Mouse (Mus musculus): Measurements from ENCODE around the gene Zfp541. TPM values are rescaled to one million over a fixed set of nuclear protein-coding genes. Genes with fewer than 3 reads are reported as not detected.
A peak's percentile ranks its signal among the peaks of the same experiment; 100 is the strongest.

The Zfp541 gene
- polyA plus RNA-seq, 1 experiment from 2014 or later, result not detected

DNA sequence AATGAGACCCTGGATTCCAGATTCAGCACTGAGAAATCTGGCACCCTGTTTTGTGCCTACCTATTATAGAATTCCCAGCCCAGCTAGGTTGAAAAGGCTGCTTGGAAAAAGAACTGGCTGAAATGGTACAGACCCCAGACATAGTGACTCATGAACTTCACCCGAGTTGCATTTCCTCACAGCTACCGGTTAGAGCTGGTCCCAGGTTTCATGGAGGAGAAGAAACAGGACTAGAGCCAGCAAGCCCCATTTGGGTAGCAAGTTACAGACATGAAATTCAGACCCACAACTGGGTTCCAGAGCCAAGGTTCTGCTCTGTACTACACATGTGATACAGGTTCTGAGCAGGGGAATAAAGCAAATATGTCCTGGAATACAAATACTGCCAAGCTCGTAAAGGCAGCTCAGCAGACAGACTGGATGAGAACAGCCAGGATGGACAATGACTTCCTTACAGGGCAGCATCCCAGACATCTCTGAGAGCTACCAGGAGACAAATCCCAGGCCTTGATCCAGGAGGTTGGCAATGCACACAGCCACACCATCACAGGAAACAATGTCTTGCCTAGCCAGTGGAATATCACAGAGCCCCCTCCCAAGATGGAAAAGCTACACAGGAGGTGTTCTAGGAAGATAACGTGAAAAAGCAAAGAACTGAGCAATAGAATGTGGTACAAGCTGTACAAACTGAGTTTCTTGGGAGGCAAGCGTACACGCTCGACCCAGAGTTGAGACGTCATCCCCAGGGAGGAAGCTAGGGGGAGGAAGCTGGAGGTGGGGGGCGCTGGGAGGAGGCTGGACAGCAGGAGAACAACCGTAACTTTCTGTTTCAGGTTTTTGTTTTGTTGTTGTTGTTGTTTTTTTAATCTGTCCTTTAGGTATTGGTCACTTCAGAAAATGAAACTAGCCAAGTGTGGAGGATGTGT, 18.5 kb upstream of the Zfp541 start:
- no peak overlapping the region for H3K9ac ChIP-seq (ENCODE audit: low read length)
- no peaks in the 10 kb centered on the region for H3K36me3 ChIP-seq (ENCODE audit: control insufficient read depth, insufficient read depth)
- no peak for ATAC-seq (replicated peaks; ENCODE audit: extremely low read depth, insufficient read depth, low FRiP score)
- no peaks in the 10 kb centered on the region for H3K9me3 ChIP-seq (replicated peaks; ENCODE audit: control insufficient read depth, low read length)
- peak overlapping the region; percentile 46; the same call in 1 of the 2 replicates for H3K27ac ChIP-seq (ENCODE audit: low read length)
- H3K4me2 ChIP-seq (ENCODE audit: low read depth, low read length), result peak overlapping the region; percentile 8
- 65% methylated on average over 10 of the region's 10 CpGs for WGBS
- H3K4me1 ChIP-seq (ENCODE audit: control insufficient read depth, insufficient read depth, low read length), result peaks cover 24% of the 10 kb centered on the region
- H3K4me3 ChIP-seq (ENCODE audit: low read length), result no peak overlapping the region
- H3K27me3 ChIP-seq (ENCODE audit: control insufficient read depth, insufficient read depth, low read length), result no peaks in the 10 kb centered on the region

DNA sequence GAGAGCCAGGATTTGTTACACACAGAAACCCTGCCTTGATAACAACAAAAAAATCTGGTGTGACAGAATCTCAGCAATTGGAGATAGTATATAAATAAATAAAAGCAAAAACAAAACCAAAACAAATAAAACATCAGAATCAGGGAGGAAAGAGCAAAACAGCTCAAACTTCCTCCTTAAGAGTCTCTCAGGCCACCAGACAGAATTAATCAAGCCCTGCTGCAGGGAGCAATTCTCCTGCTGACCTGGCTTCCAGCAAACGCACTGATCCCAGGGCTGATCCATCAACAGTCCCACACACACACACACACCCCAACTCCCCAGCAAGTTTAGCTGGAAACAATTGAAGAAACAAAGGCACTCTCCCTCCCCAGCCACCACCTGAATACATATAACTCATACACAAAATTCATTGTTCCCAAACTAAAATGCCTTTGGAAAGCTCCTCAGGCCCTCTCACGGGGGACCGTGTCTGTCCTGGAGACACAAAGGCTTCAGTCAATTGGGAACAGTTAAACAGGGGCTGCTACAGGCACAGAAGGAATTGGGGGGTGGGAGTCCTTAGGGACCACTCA, 17.7 kb upstream of the Zfp541 start:
- peaks cover 25% of the 10 kb centered on the region for H3K4me1 ChIP-seq (ENCODE audit: control insufficient read depth, insufficient read depth, low read length)
- WGBS, result 45% methylated on average over 3 of the region's 3 CpGs
- peak overlapping the region; percentile 8 for H3K4me2 ChIP-seq (ENCODE audit: low read depth, low read length)
- H3K9me3 ChIP-seq (replicated peaks; ENCODE audit: control insufficient read depth, low read length), result no peaks in the 10 kb centered on the region
- H3K36me3 ChIP-seq (ENCODE audit: control insufficient read depth, insufficient read depth), result no peaks in the 10 kb centered on the region
- H3K27me3 ChIP-seq (ENCODE audit: control insufficient read depth, insufficient read depth, low read length), result no peaks in the 10 kb centered on the region
- H3K4me3 ChIP-seq (ENCODE audit: low read length), result no peak overlapping the region
- peak overlapping the region; percentile 24; the same call in 1 of the 2 replicates for H3K9ac ChIP-seq (ENCODE audit: low read length)
- no peak for ATAC-seq (replicated peaks; ENCODE audit: extremely low read depth, insufficient read depth, low FRiP score)
- peak overlapping the region; percentile 46 for H3K27ac ChIP-seq (ENCODE audit: low read length)

- Histone ChIP-seq H3K27ac (ENCODE audit: low read length) (peak overlapping the region; percentile 34), H3K4me2 (ENCODE audit: low read depth, low read length) (no peak overlapping the region), H3K27me3 (ENCODE audit: control insufficient read depth, insufficient read depth, low read length) (no peaks in the 10 kb centered on the region), H3K4me3 (ENCODE audit: low read length) (no peak overlapping the region), H3K4me1 (ENCODE audit: control insufficient read depth, insufficient read depth, low read length) (peaks cover 31% of the 10 kb centered on the region), H3K36me3 (ENCODE audit: control insufficient read depth, insufficient read depth) (no peaks in the 10 kb centered on the region), H3K9ac (ENCODE audit: low read length) (no peak overlapping the region), H3K9me3 (replicated peaks; ENCODE audit: control insufficient read depth, low read length) (no peaks in the 10 kb centered on the region)
- ATAC-seq (replicated peaks; ENCODE audit: extremely low read depth, insufficient read depth, low FRiP score), result no peak
- WGBS, result 40% methylated on average over 5 of the region's 5 CpGs
These were observed 17.1 kb upstream of the Zfp541 start for GRCm38 (mm10) chr7:16044531-16044930.

GRCm38 (mm10) chr7:16045538-16045937, 16.1 kb upstream of the Zfp541 start:
- Histone ChIP-seq H3K9me3 (replicated peaks; ENCODE audit: control insufficient read depth, low read length) (no peaks in the 10 kb centered on the region), H3K4me3 (ENCODE audit: low read length) (peak overlapping the region; percentile 67), H3K9ac (ENCODE audit: low read length) (no peak overlapping the region; the same call in 1 of the 2 replicates), H3K36me3 (ENCODE audit: control insufficient read depth, insufficient read depth) (no peaks in the 10 kb centered on the region), H3K4me2 (ENCODE audit: low read depth, low read length) (peak overlapping the region; percentile 83), H3K27ac (ENCODE audit: low read length) (peak overlapping the region; percentile 87), H3K27me3 (ENCODE audit: control insufficient read depth, insufficient read depth, low read length) (no peaks in the 10 kb centered on the region), H3K4me1 (ENCODE audit: control insufficient read depth, insufficient read depth, low read length) (peaks cover 39% of the 10 kb centered on the region)
- ATAC-seq (replicated peaks; ENCODE audit: extremely low read depth, insufficient read depth, low FRiP score), result no peak
- 44% methylated on average over 2 of the region's 2 CpGs for WGBS

GRCm38 (mm10) chr7:16046101-16046480, 15.5 kb upstream of the Zfp541 start:
- Histone ChIP-seq H3K9me3 (replicated peaks; ENCODE audit: control insufficient read depth, low read length) (no peaks in the 10 kb centered on the region), H3K4me2 (ENCODE audit: low read depth, low read length) (peak overlapping the region; percentile 83), H3K9ac (ENCODE audit: low read length) (peak overlapping the region; percentile 87), H3K27ac (ENCODE audit: low read length) (peak overlapping the region; percentile 87), H3K4me3 (ENCODE audit: low read length) (peak overlapping the region; percentile 67), H3K36me3 (ENCODE audit: control insufficient read depth, insufficient read depth) (no peaks in the 10 kb centered on the region), H3K27me3 (ENCODE audit: control insufficient read depth, insufficient read depth, low read length) (no peaks in the 10 kb centered on the region), H3K4me1 (ENCODE audit: control insufficient read depth, insufficient read depth, low read length) (peaks cover 39% of the 10 kb centered on the region)
- ATAC-seq (replicated peaks; ENCODE audit: extremely low read depth, insufficient read depth, low FRiP score), result peak; percentile 24
- 2% methylated on average over 7 of the region's 7 CpGs for WGBS

DNA sequence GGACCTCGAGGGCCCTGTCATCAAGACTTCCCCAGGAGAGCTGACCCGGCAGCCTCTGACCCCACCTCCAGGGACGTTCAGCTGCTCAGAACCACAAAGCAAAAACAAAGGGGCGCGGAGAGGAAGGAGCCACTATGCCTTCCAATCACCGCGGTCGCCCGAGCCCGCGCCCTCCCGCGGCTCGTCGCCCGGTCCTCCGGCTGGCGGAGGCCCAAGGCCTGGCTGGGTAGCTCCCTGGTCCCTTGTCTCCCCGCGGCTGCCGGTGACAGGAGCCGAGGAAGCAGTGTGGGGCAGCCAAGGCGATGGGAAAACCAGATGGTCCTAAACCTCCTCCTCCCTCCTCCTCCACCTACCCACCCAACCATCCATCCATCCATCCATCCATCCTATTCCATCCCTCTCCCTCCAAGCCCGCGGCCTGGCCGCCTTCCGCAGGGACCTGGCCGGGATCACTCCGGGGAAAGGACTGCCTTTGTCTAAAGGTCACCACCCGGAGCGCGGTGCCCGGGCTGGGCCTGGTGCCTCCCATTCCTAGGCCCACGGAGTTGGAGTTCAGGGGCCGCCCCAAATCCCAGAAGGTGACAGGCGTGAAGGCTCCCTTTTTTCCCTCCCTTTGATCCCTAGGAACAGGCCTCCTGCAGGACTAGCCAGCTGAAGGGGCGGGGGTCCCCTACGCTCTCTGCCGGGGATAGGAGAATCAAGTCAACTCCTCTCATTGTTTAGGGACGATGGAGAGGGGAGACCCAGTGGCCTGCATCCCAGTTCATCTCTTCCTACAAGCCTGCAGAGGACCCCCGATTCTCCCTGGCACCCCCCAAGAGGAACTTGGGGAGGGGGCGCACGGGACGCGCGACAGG, 14.9 kb upstream of the Zfp541 start:
- peak; percentile 4 for ATAC-seq (replicated peaks; ENCODE audit: extremely low read depth, insufficient read depth, low FRiP score)
- Histone ChIP-seq H3K36me3 (ENCODE audit: control insufficient read depth, insufficient read depth) (no peaks in the 10 kb centered on the region), H3K27me3 (ENCODE audit: control insufficient read depth, insufficient read depth, low read length) (no peaks in the 10 kb centered on the region), H3K4me1 (ENCODE audit: control insufficient read depth, insufficient read depth, low read length) (peaks cover 41% of the 10 kb centered on the region), H3K9ac (ENCODE audit: low read length) (peak overlapping the region; percentile 87), H3K9me3 (replicated peaks; ENCODE audit: control insufficient read depth, low read length) (no peaks in the 10 kb centered on the region), H3K27ac (ENCODE audit: low read length) (peak overlapping the region; percentile 87), H3K4me3 (ENCODE audit: low read length) (peak overlapping the region; percentile 67), H3K4me2 (ENCODE audit: low read depth, low read length) (peak overlapping the region; percentile 83)
- under 1% methylated on average over 46 of the region's 46 CpGs for WGBS

DNA sequence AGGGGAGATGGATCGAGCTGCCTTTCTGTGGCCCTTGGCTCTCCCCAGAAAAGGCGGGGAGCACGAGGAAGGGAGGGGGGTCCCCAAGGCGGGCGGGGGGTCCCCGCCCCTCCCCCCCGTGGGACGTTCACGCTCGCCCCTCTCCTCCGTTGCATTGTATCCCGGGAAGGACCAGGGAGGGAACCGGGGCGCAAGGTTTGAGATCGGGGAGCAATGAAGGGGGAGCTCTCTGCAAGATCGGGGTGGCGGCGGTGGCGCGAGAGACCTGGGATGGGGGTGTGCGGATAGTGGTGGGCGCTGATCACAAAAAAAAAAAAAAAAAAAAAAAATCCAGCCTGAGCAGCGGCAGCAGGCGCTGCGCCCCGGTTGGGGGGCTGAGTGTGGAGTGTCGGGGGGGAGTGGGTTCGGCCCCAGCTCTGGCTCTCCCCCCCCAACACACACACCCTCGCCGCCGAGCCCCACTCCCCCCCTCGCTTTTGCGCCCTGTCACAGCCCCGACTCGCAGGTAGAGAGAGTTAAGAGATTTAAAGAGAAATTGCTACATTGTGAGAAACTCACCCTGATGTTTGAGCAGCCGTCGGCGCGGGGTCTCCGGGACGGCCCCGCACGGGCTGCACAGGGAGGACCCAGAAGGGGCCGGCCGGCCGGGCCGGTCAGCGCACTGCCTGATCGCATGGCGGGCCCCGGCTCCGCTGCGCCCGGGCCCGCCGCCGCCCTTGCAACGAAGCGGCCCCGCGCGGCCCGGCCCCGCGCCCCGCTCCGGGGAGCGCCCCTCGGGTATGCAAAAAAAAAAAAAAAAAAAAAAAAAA, 14.1 kb upstream of the Zfp541 start, which contains the start of gene Bicra:
Gene Bicra (minus strand): TSS at position 584 of the 809 bp plus-strand sequence.
- Histone ChIP-seq H3K4me1 (ENCODE audit: control insufficient read depth, insufficient read depth, low read length) (peaks cover 44% of the 10 kb centered on the region), H3K9ac (ENCODE audit: low read length) (peak within 1 kb of the TSS; percentile 87), H3K4me3 (ENCODE audit: low read length) (peak within 1 kb of the TSS; percentile 67), H3K4me2 (ENCODE audit: low read depth, low read length) (peak within 1 kb of the TSS; percentile 83), H3K9me3 (replicated peaks; ENCODE audit: control insufficient read depth, low read length) (no peaks in the 10 kb centered on the region), H3K27me3 (ENCODE audit: control insufficient read depth, insufficient read depth, low read length) (no peaks in the 10 kb centered on the region), H3K27ac (ENCODE audit: low read length) (peak within 1 kb of the TSS; percentile 87), H3K36me3 (ENCODE audit: control insufficient read depth, insufficient read depth) (no peaks in the 10 kb centered on the region)
- ATAC-seq (replicated peaks; ENCODE audit: extremely low read depth, insufficient read depth, low FRiP score), result peak; percentile 60
- WGBS, result under 1% methylated on average over 64 of the region's 69 CpGs

DNA sequence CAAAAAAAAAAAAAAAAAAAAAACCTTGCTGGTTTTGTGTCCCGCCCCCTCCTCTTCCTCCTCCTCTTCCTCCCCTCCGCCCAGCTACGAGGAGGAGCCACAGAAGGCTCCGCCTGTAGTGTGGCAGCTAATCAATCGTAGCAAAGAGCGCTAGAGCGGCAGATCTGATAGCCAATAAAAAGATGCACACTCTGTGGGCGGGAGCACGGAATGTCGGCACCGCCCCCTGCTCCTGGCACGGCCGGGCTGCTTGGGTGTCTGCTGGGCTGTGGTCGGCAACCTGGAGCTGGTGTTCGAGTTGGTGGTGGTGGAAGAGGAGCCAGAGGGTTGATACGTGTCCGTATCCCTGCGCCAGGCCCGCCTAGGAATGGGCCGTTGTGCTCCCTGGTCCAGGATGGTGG, 13.4 kb upstream of the Zfp541 start:
- ATAC-seq (replicated peaks; ENCODE audit: extremely low read depth, insufficient read depth, low FRiP score), result peak; percentile 80
- Histone ChIP-seq H3K27ac (ENCODE audit: low read length) (peak overlapping the region; percentile 87), H3K4me3 (ENCODE audit: low read length) (peak overlapping the region; percentile 67), H3K9ac (ENCODE audit: low read length) (peak overlapping the region; percentile 87), H3K27me3 (ENCODE audit: control insufficient read depth, insufficient read depth, low read length) (no peaks in the 10 kb centered on the region), H3K9me3 (replicated peaks; ENCODE audit: control insufficient read depth, low read length) (no peaks in the 10 kb centered on the region), H3K4me2 (ENCODE audit: low read depth, low read length) (peak overlapping the region; percentile 83), H3K36me3 (ENCODE audit: control insufficient read depth, insufficient read depth) (no peaks in the 10 kb centered on the region), H3K4me1 (ENCODE audit: control insufficient read depth, insufficient read depth, low read length) (peaks cover 41% of the 10 kb centered on the region)
- WGBS, result 0% methylated on average over 20 of the region's 20 CpGs

All from heart, embryonic 16.5 days (tissue).